Mouse (Mus musculus) right cerebral cortex, postnatal 4 days (tissue): Measurements from ENCODE around the gene Fus.
"Not testable (repeated sequence)": the region's sequence is repeated elsewhere in the genome, so short reads cannot be mapped to it uniquely, and the experiment has no call there.

ENCODE experiments used
- DNase-seq: peaks from one replicate; pipeline ENCODE4 v3.0.0-alpha.2; 2022

Fus gene

GRCm38 (mm10) chr7:127967004-127967921 lies at the start of gene Fus:
Gene Fus (plus strand): TSS chr7:127967457.
- DNase-seq: peak; percentile 98

- DNase-seq: peak; percentile 47
Measured at GRCm38 (mm10) chr7:127918203-127918602, 49.1 kb upstream of the Fus start.

GRCm38 (mm10) chr7:127919290-127919689 lies 48.0 kb upstream of the Fus start:
- peak; percentile 48 for DNase-seq

- no peak for DNase-seq
Measured at GRCm38 (mm10) chr7:127921516-127921915, 45.7 kb upstream of the Fus start.

- no peak for DNase-seq
Measured at GRCm38 (mm10) chr7:127922451-127923275, 44.6 kb upstream of the Fus start.

- no peak for DNase-seq
Measured at GRCm38 (mm10) chr7:127923714-127924113, 43.5 kb upstream of the Fus start.

GRCm38 (mm10) chr7:127925252-127925651 lies 42.0 kb upstream of the Fus start:
- DNase-seq: no peak

GRCm38 (mm10) chr7:127926066-127926465 lies 41.2 kb upstream of the Fus start:
- DNase-seq: no peak

- DNase-seq: no peak
Measured at GRCm38 (mm10) chr7:127926846-127927245, 40.4 kb upstream of the Fus start.

- DNase-seq: no peak
Measured at GRCm38 (mm10) chr7:127927726-127928125, 39.5 kb upstream of the Fus start.

- DNase-seq: no peak
Measured at GRCm38 (mm10) chr7:127928596-127928995, 38.7 kb upstream of the Fus start.

GRCm38 (mm10) chr7:127929923-127930322 lies 37.3 kb upstream of the Fus start, which contains the start of gene Prss8:
Gene Prss8 (minus strand): TSS chr7:127930104.
- DNase-seq: no peak

GRCm38 (mm10) chr7:127930636-127931035 lies 36.6 kb upstream of the Fus start:
- DNase-seq: no peak

- DNase-seq: no peak
Measured at GRCm38 (mm10) chr7:127931351-127932135, 35.7 kb upstream of the Fus start.

- no peak for DNase-seq
Measured at GRCm38 (mm10) chr7:127932273-127933031, 34.8 kb upstream of the Fus start.

- DNase-seq: no peak
Measured at GRCm38 (mm10) chr7:127934075-127934474, 33.2 kb upstream of the Fus start.

- DNase-seq: peak; percentile 91
Measured at GRCm38 (mm10) chr7:127935028-127935722, 32.1 kb upstream of the Fus start.

- no peak for DNase-seq
Measured at GRCm38 (mm10) chr7:127935748-127936159, 31.5 kb upstream of the Fus start.

- DNase-seq: no peak
Measured at GRCm38 (mm10) chr7:127936216-127936884, 30.9 kb upstream of the Fus start.

- not testable (repeated sequence) for DNase-seq
Measured at GRCm38 (mm10) chr7:127942097-127942496, 25.2 kb upstream of the Fus start.

GRCm38 (mm10) chr7:127944614-127945013 lies 22.6 kb upstream of the Fus start:
- DNase-seq: no peak
